Mouse (Mus musculus): Measurements from ENCODE around the gene Clmn. TPM values are rescaled to one million over a fixed set of nuclear protein-coding genes. Genes with fewer than 3 reads are reported as not detected.
"Not testable (repeated sequence)": the region's sequence is repeated elsewhere in the genome, so short reads cannot be mapped to it uniquely, and the experiment has no call there.

Clmn gene
- polyA plus RNA-seq, 1 experiment from 2014 or later, result not detected

GRCm38 (mm10) chr12:104751331-104751813, 113.5 kb downstream of the Clmn start:
- Histone ChIP-seq H3K4me3 (ENCODE audit: inconsistent target) (peak overlapping the region; percentile 51), H3K27ac (no peak overlapping the region), H3K79me2 (ENCODE audit: inconsistent target) (peaks cover 50% of the 10 kb centered on the region), H3K36me3 (ENCODE audit: inconsistent target) (no peaks in the 10 kb centered on the region)
- under 1% methylated on average over 52 of the region's 52 CpGs for WGBS (ENCODE audit: missing documents)

- H3K79me2 ChIP-seq (ENCODE audit: inconsistent target), result peaks cover 74% of the 10 kb centered on the region
- H3K4me3 ChIP-seq (ENCODE audit: inconsistent target), result no peak overlapping the region
- WGBS (ENCODE audit: missing documents), result 39% methylated on average over 2 of the region's 2 CpGs
- no peaks in the 10 kb centered on the region for H3K36me3 ChIP-seq (ENCODE audit: inconsistent target)
- no peak overlapping the region for H3K27ac ChIP-seq
Measured at GRCm38 (mm10) chr12:104748946-104749345, 115.9 kb downstream of the Clmn start.

GRCm38 (mm10) chr12:104747252-104747651, 117.6 kb downstream of the Clmn start:
- H3K36me3 ChIP-seq (ENCODE audit: inconsistent target), result no peaks in the 10 kb centered on the region
- H3K27ac ChIP-seq, result no peak overlapping the region
- H3K4me3 ChIP-seq (ENCODE audit: inconsistent target), result no peak overlapping the region
- 92% methylated on average over 5 of the region's 5 CpGs for WGBS (ENCODE audit: missing documents)
- H3K79me2 ChIP-seq (ENCODE audit: inconsistent target), result peaks cover 88% of the 10 kb centered on the region

GRCm38 (mm10) chr12:104746601-104747000, 118.3 kb downstream of the Clmn start:
- Histone ChIP-seq H3K79me2 (ENCODE audit: inconsistent target) (peaks cover 92% of the 10 kb centered on the region), H3K4me3 (ENCODE audit: inconsistent target) (no peak overlapping the region), H3K36me3 (ENCODE audit: inconsistent target) (no peaks in the 10 kb centered on the region), H3K27ac (no peak overlapping the region)
- WGBS (ENCODE audit: missing documents), result 96% methylated on average over 2 of the region's 2 CpGs

- Histone ChIP-seq H3K27ac (no peak overlapping the region), H3K36me3 (ENCODE audit: inconsistent target) (no peaks in the 10 kb centered on the region), H3K4me3 (ENCODE audit: inconsistent target) (no peak overlapping the region), H3K79me2 (ENCODE audit: inconsistent target) (peaks cover 94% of the 10 kb centered on the region)
- 95% methylated on average over 4 of the region's 4 CpGs for WGBS (ENCODE audit: missing documents)
Measured at GRCm38 (mm10) chr12:104743687-104744086, 121.2 kb downstream of the Clmn start.

GRCm38 (mm10) chr12:104742247-104742646, 122.6 kb downstream of the Clmn start:
- Histone ChIP-seq H3K27ac (no peak overlapping the region), H3K4me3 (ENCODE audit: inconsistent target) (no peak overlapping the region), H3K36me3 (ENCODE audit: inconsistent target) (peaks cover 11% of the 10 kb centered on the region; the same call in 1 of the 2 replicates), H3K79me2 (ENCODE audit: inconsistent target) (peaks cover 92% of the 10 kb centered on the region)
- WGBS (ENCODE audit: missing documents), result 19% methylated on average over 5 of the region's 6 CpGs

GRCm38 (mm10) chr12:104740841-104741787, 123.8 kb downstream of the Clmn start:
- Histone ChIP-seq H3K36me3 (ENCODE audit: inconsistent target) (peaks cover 15% of the 10 kb centered on the region; the same call in 1 of the 2 replicates), H3K4me3 (ENCODE audit: inconsistent target) (no peak overlapping the region), H3K27ac (no peak overlapping the region), H3K79me2 (ENCODE audit: inconsistent target) (peaks cover 81% of the 10 kb centered on the region)
- WGBS (ENCODE audit: missing documents), result 92% methylated on average over 12 of the region's 12 CpGs

GRCm38 (mm10) chr12:104738931-104739330, 125.9 kb downstream of the Clmn start:
- Histone ChIP-seq H3K79me2 (ENCODE audit: inconsistent target) (peaks cover 66% of the 10 kb centered on the region), H3K4me3 (ENCODE audit: inconsistent target) (no peak overlapping the region), H3K27ac (no peak overlapping the region), H3K36me3 (ENCODE audit: inconsistent target) (peaks cover 20% of the 10 kb centered on the region; the same call in 1 of the 2 replicates)
- WGBS (ENCODE audit: missing documents), result 93% methylated on average over 3 of the region's 3 CpGs

- peaks cover 61% of the 10 kb centered on the region for H3K79me2 ChIP-seq (ENCODE audit: inconsistent target)
- WGBS (ENCODE audit: missing documents), result 92% methylated on average over 8 of the region's 9 CpGs
- H3K27ac ChIP-seq, result no peak overlapping the region
- peaks cover 20% of the 10 kb centered on the region; the same call in 1 of the 2 replicates for H3K36me3 ChIP-seq (ENCODE audit: inconsistent target)
- H3K4me3 ChIP-seq (ENCODE audit: inconsistent target), result no peak overlapping the region
Measured at GRCm38 (mm10) chr12:104738446-104738845, 126.4 kb downstream of the Clmn start.

- 93% methylated on average over 10 of the region's 10 CpGs for WGBS (ENCODE audit: missing documents)
- Histone ChIP-seq H3K36me3 (ENCODE audit: inconsistent target) (peaks cover 20% of the 10 kb centered on the region; the same call in 1 of the 2 replicates), H3K79me2 (ENCODE audit: inconsistent target) (peaks cover 53% of the 10 kb centered on the region), H3K27ac (no peak overlapping the region), H3K4me3 (ENCODE audit: inconsistent target) (no peak overlapping the region)
Measured at GRCm38 (mm10) chr12:104737666-104738065, 127.2 kb downstream of the Clmn start.

GRCm38 (mm10) chr12:104735993-104736395, 128.9 kb downstream of the Clmn start:
- peaks cover 23% of the 10 kb centered on the region for H3K36me3 ChIP-seq (ENCODE audit: inconsistent target)
- H3K27ac ChIP-seq, result no peak overlapping the region
- no peak overlapping the region for H3K4me3 ChIP-seq (ENCODE audit: inconsistent target)
- 97% methylated on average over 3 of the region's 3 CpGs for WGBS (ENCODE audit: missing documents)
- peaks cover 42% of the 10 kb centered on the region for H3K79me2 ChIP-seq (ENCODE audit: inconsistent target)

GRCm38 (mm10) chr12:104733165-104733564, 131.7 kb downstream of the Clmn start:
- H3K36me3 ChIP-seq (ENCODE audit: inconsistent target), result peaks cover 40% of the 10 kb centered on the region
- H3K79me2 ChIP-seq (ENCODE audit: inconsistent target), result peaks cover 14% of the 10 kb centered on the region; the same call in 1 of the 2 replicates
- no peak overlapping the region for H3K27ac ChIP-seq
- no peak overlapping the region for H3K4me3 ChIP-seq (ENCODE audit: inconsistent target)

- Histone ChIP-seq H3K36me3 (ENCODE audit: inconsistent target) (peaks cover 41% of the 10 kb centered on the region), H3K4me3 (ENCODE audit: inconsistent target) (no peak overlapping the region), H3K27ac (no peak overlapping the region), H3K79me2 (ENCODE audit: inconsistent target) (peaks cover 7% of the 10 kb centered on the region; the same call in 1 of the 2 replicates)
- 93% methylated on average over 3 of the region's 3 CpGs for WGBS (ENCODE audit: missing documents)
Measured at GRCm38 (mm10) chr12:104731782-104732181, 133.1 kb downstream of the Clmn start.

- H3K27ac ChIP-seq; H3K79me2 ChIP-seq (ENCODE audit: inconsistent target); H3K4me3 ChIP-seq (ENCODE audit: inconsistent target): not testable (repeated sequence)
- peaks cover 69% of the 10 kb centered on the region for H3K36me3 ChIP-seq (ENCODE audit: inconsistent target)
- 100% methylated on average over 2 of the region's 2 CpGs for WGBS (ENCODE audit: missing documents)
Measured at GRCm38 (mm10) chr12:104726436-104726835, 138.4 kb downstream of the Clmn start.

GRCm38 (mm10) chr12:104722056-104722455, 142.8 kb downstream of the Clmn start:
- H3K27ac ChIP-seq, result no peak overlapping the region
- H3K79me2 ChIP-seq (ENCODE audit: inconsistent target), result no peaks in the 10 kb centered on the region; the same call in 1 of the 2 replicates
- no peak overlapping the region for H3K4me3 ChIP-seq (ENCODE audit: inconsistent target)
- WGBS (ENCODE audit: missing documents), result 91% methylated on average over 10 of the region's 10 CpGs
- H3K36me3 ChIP-seq (ENCODE audit: inconsistent target), result peaks cover 60% of the 10 kb centered on the region

Data from macrophage (primary cell).